Mouse (Mus musculus) kidney, postnatal 0 days (tissue): ENCODE measurements around the gene Rsad2. TPM values are rescaled to one million over a fixed set of nuclear protein-coding genes. Genes with fewer than 3 reads are reported as not detected.

Source experiments
- ATAC-seq: fragments of 200-750 bp; cut with Nextera tagmentation; replicated peaks from 2 replicates; pipeline ENCODE4 v1.8.0; 2017; ENCODE audit warnings: low read depth, moderate number of reproducible peaks, moderate TSS enrichment, moderate library complexity; ENCODE audit not compliant: low FRiP score
- DNase-seq: peaks from one replicate; pipeline ENCODE4 v3.0.0-alpha.2; 2016; ENCODE audit warnings: low spot score
- H3K27ac ChIP-seq: fragments of 300-500 bp; sonication (generic); 2 replicates; pipeline ENCODE4 v1.5.1; 2014; ENCODE audit warnings: mild to moderate bottlenecking
- H3K27me3 ChIP-seq: fragments of 300-500 bp; sonication (generic); 2 replicates; pipeline ENCODE4 v1.6.1; 2014; ENCODE audit warnings: low read length, mixed read lengths; ENCODE audit not compliant: insufficient read depth
- H3K36me3 ChIP-seq: fragments of 300-500 bp; sonication (generic); 2 replicates; pipeline ENCODE4 v1.6.1; 2014; ENCODE audit warnings: low read length, mixed read lengths; ENCODE audit not compliant: insufficient read depth
- H3K4me1 ChIP-seq: fragments of 300-500 bp; sonication (generic); replicated peaks from 2 replicates; pipeline ENCODE4 v1.6.1; 2014; ENCODE audit warnings: antibody characterized with exemption, low read length, mixed read lengths; ENCODE audit not compliant: insufficient read depth
- H3K4me2 ChIP-seq: fragments of 300-500 bp; sonication (generic); 2 replicates; pipeline ENCODE4 v1.6.1; 2014; ENCODE audit warnings: mild to moderate bottlenecking, low read length, moderate library complexity, mixed read lengths
- H3K4me3 ChIP-seq: fragments of 300-500 bp; sonication (generic); replicated peaks from 2 replicates; pipeline ENCODE4 v1.5.1; 2014; ENCODE audit warnings: low read depth, low read length
- H3K9ac ChIP-seq: fragments of 300-500 bp; sonication (generic); 2 replicates; pipeline ENCODE4 v1.6.1; 2014; ENCODE audit warnings: low read depth, low read length
- H3K9me3 ChIP-seq: fragments of 300-500 bp; sonication (generic); replicated peaks from 2 replicates; pipeline ENCODE4 v1.6.1; 2016; ENCODE audit warnings: low read length, inconsistent platforms, mixed read lengths
- CTCF ChIP-seq: IDR thresholded peaks from 2 replicates; pipeline ENCODE4 v1.5.1; 2016; ENCODE audit warnings: antibody characterized with exemption, low read depth, mild to moderate bottlenecking, moderate library complexity
- WGBS: fragments of 180-500 bp; shearing (Covaris S2); extraction: QIAGEN DNeasy Blood & Tissue Kit; methylation state at CpG from one replicate; pipeline ENCODE4 v1.1.7; 2014; 5-methylcytosine and 5-hydroxymethylcytosine counted together
- polyA plus RNA-seq: library from polyadenylated mRNA; unstranded; fragments of >200 nt; fragmentation: Nextera tagmentation; extraction: Ambion mirVana; gene quantifications from 2 replicates; pipeline ENCODE4 v1.2.1, GENCODE M21; 2015

Gene Rsad2
- polyA plus RNA-seq, 1 experiment from 2014 or later, result 36.2 TPM

GRCm38 (mm10) chr12:26412802-26413201 is 43.5 kb downstream of the Rsad2 start:
- Histone ChIP-seq H3K27me3 (no peaks in the 10 kb centered on the region), H3K9ac (0 out of 2 replicates have a peak overlapping the region, but pooled peaks have one; percentile 13), H3K4me3 (peak overlapping the region; percentile 78; the same call in 1 of the 2 replicates), H3K27ac (no peak overlapping the region), H3K9me3 (no peaks in the 10 kb centered on the region), H3K4me1 (peaks cover 33% of the 10 kb centered on the region), H3K36me3 (no peaks in the 10 kb centered on the region), H3K4me2 (peak overlapping the region; percentile 92)
- TF ChIP-seq CTCF, result no peak
- WGBS, result 68% methylated on average over 6 of the region's 6 CpGs
- ATAC-seq (no peak), DNase-seq (no peak)

DNA sequence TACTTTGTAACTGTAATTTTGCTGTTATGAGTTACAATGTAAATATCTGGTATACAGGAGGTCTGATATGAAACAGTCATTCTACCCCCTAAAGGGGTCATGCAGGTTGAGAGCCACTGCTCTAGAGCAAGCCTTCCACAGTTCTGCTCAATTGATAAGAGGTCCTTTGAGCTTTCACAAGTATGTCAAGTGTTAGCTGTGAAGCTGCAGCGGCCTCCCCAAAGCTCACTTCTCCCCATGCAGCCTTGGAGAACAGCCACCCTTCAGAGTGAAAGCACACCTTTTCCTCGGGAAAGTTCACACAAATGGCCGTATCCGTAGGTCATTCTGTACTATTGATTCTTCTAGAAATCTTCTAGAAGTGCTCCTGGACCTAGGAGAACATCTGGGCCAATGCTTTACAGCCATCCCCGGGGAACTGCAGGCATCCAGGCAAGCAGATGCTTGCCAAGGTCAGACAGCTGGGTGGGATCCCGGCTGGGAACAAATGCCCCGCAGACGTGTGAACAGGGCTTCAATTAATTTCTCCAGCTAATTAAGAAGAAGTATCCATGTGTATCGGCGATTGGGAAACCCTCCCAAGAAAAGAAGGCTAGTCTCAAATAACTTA is 44.3 kb downstream of the Rsad2 start:
- H3K4me3 ChIP-seq, result 0 out of 2 replicates have a peak overlapping the region, but pooled peaks have one; percentile 78
- H3K4me1 ChIP-seq, result peaks cover 33% of the 10 kb centered on the region
- no peak for ATAC-seq
- peak overlapping the region; percentile 92 for H3K4me2 ChIP-seq
- no peak overlapping the region for H3K9ac ChIP-seq
- no peaks in the 10 kb centered on the region for H3K9me3 ChIP-seq
- no peak overlapping the region for H3K27ac ChIP-seq
- no peak for DNase-seq
- WGBS, result 49% methylated on average over 10 of the region's 10 CpGs
- no peaks in the 10 kb centered on the region for H3K36me3 ChIP-seq
- no peak for TF ChIP-seq CTCF
- H3K27me3 ChIP-seq, result no peaks in the 10 kb centered on the region

GRCm38 (mm10) chr12:26410443-26410842 is 45.8 kb downstream of the Rsad2 start:
- no peaks in the 10 kb centered on the region for H3K36me3 ChIP-seq
- H3K9me3 ChIP-seq, result no peaks in the 10 kb centered on the region
- no peak overlapping the region for H3K27ac ChIP-seq
- H3K9ac ChIP-seq, result no peak overlapping the region
- H3K27me3 ChIP-seq, result no peaks in the 10 kb centered on the region
- TF ChIP-seq CTCF, result no peak
- ATAC-seq (no peak), DNase-seq (no peak)
- peaks cover 43% of the 10 kb centered on the region for H3K4me1 ChIP-seq
- 82% methylated on average over 3 of the region's 3 CpGs for WGBS
- H3K4me3 ChIP-seq, result no peak overlapping the region
- no peak overlapping the region for H3K4me2 ChIP-seq

- 66% methylated on average over 9 of the region's 9 CpGs for WGBS
- H3K4me1 ChIP-seq, result peaks cover 44% of the 10 kb centered on the region
- H3K4me2 ChIP-seq, result no peak overlapping the region
Measured at GRCm38 (mm10) chr12:26408707-26409106, 47.5 kb downstream of the Rsad2 start.

DNA sequence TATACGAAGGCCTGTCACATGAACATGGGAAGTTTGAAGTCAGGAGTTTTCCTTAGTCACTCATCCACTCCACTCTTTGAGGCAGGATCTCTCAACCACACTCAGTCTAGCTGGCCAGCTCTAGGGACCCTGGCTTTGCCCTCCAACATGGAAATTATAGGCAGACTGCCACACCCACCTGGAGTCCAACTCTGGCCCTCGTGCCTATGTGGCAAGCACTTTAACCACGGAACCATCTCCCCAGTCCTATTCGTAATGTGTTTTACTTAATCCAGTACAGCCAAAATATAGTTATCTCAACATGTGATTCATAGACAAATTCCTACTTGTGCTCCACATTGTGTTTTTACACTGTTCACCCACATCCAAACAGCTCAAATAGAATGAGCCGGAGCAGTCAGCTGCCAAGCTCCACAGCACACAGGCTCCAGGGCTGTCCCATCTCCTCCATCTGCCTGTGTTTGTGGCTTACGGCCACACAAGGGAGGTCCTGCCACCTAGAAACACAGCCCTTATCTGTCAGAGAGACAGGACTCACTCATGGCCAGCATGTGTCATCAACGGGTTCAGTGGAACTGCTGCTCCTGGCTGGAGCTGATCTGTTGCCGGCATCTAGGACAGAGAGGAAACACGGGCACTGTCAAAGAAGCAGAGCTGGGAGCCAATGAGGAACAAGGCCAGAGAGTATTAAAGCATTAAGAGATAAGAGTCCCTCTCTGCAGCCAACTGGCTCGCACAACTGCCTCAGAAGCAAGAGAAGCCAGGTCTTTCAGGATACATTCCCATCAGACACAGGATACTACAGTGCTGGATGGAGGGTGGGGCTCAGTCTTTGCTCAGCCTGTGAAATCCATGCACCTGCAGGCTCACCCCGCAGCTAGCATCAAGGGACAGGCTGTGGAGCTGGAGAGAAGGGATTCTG is 51.2 kb downstream of the Rsad2 start:
- no peaks in the 10 kb centered on the region for H3K36me3 ChIP-seq
- H3K4me2 ChIP-seq, result no peak overlapping the region
- ATAC-seq (no peak), DNase-seq (no peak)
- H3K27ac ChIP-seq, result no peak overlapping the region
- no peak overlapping the region for H3K4me3 ChIP-seq
- TF ChIP-seq CTCF, result no peak
- H3K9ac ChIP-seq, result no peak overlapping the region
- H3K27me3 ChIP-seq, result no peaks in the 10 kb centered on the region
- H3K9me3 ChIP-seq, result no peaks in the 10 kb centered on the region
- WGBS, result 68% methylated on average over 11 of the region's 11 CpGs
- H3K4me1 ChIP-seq, result peaks cover 37% of the 10 kb centered on the region

More at GRCm38 (mm10) chr12:26408707-26409106, 47.5 kb downstream of the Rsad2 start:
- H3K4me3 ChIP-seq, result no peak overlapping the region
- H3K27ac ChIP-seq, result no peak overlapping the region
- no peaks in the 10 kb centered on the region for H3K9me3 ChIP-seq
- no peaks in the 10 kb centered on the region for H3K36me3 ChIP-seq
- TF ChIP-seq CTCF, result no peak
- H3K9ac ChIP-seq, result no peak overlapping the region
- ATAC-seq (no peak), DNase-seq (no peak)
- no peaks in the 10 kb centered on the region for H3K27me3 ChIP-seq

DNA sequence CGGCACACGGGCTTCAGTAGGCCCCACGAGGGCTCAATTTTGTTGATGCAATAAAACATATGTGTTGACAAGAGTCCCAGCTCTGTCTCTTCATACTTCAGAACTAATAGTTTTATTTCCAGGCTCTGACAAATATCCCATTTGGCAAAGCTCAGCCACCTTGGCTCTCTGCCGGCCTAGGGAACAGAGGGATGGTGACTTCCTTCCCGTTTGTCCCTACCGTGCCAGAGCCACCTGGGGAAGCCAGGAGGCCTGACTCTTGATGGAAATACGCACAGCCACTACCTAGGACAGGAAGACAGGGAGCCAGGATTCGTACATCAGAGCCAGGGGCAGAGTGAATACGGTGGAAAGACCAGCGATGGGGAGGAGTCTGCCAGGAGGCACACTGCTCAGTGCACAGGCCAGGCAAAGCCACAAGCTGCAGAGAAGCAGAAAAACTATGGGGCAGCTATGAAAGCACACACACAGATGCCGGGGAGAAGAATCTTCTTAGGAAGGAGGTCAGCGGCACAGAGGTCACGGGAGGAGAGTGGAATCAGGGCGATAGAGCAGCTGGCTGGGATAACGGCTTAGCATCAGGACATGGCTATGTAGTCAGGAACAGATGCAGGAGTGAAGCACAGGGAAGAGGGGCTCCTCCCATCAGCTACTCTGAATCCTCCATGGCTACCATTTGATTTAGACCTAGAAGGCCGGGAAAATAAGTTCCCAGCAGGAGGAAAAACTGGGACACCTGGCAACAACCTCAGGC is 52.7 kb downstream of the Rsad2 start:
- Histone ChIP-seq H3K4me3 (no peak overlapping the region), H3K4me1 (peaks cover 28% of the 10 kb centered on the region), H3K27me3 (no peaks in the 10 kb centered on the region), H3K4me2 (no peak overlapping the region), H3K9me3 (no peaks in the 10 kb centered on the region), H3K36me3 (no peaks in the 10 kb centered on the region), H3K27ac (peak overlapping the region; percentile 57; the same call in 1 of the 2 replicates), H3K9ac (no peak overlapping the region)
- no peak for TF ChIP-seq CTCF
- 63% methylated on average over 16 of the region's 16 CpGs for WGBS
- DNase-seq (no peak), ATAC-seq (no peak)
